Mouse (Mus musculus) frontal cortex, postnatal 25 days (tissue): ENCODE data around the gene Fam169b.

Experiments
- DNase-seq, 2 experiments: peaks; one replicate each; pipeline ENCODE4 v3.0.0; 2022; ENCODE audit warnings: low spot score in 2 of 2

The Fam169b gene

GRCm38 (mm10) chr7:68400516-68400915 is 126.9 kb downstream of the Fam169b start:
- DNase-seq: no peak

- no peak for DNase-seq
Observed at GRCm38 (mm10) chr7:68408611-68409010, 135.0 kb downstream of the Fam169b start.
